Mouse (Mus musculus) natural killer cell, adult 2 months (primary cell): ENCODE measurements around the gene Akap6.

Experiments
- DNase-seq, 2 experiments: peaks; one replicate each; pipeline ENCODE4 v3.0.0; 2022; ENCODE audit warnings: low spot score in 2 of 2

Akap6 gene

GRCm38 (mm10) chr12:52847830-52848518 lies 148.8 kb downstream of the Akap6 start:
- DNase-seq = no peak

GRCm38 (mm10) chr12:52848519-52848855 lies 149.3 kb downstream of the Akap6 start:
- no peak for DNase-seq

- no peak for DNase-seq
Measured at GRCm38 (mm10) chr12:52849297-52849696, 150.1 kb downstream of the Akap6 start.

GRCm38 (mm10) chr12:52850332-52851036 lies 151.3 kb downstream of the Akap6 start:
- DNase-seq = peak in 1 of 2 experiments; percentile 9

- no peak for DNase-seq
Measured at GRCm38 (mm10) chr12:52851221-52851620, 152.0 kb downstream of the Akap6 start.

- DNase-seq = no peak
Measured at GRCm38 (mm10) chr12:52854236-52854679, 155.1 kb downstream of the Akap6 start.

- no peak for DNase-seq
Measured at GRCm38 (mm10) chr12:52856104-52856503, 156.9 kb downstream of the Akap6 start.

GRCm38 (mm10) chr12:52857306-52857705 lies 158.1 kb downstream of the Akap6 start:
- no peak for DNase-seq

- DNase-seq = no peak
Measured at GRCm38 (mm10) chr12:52861922-52862321, 162.7 kb downstream of the Akap6 start.

- no peak for DNase-seq
Measured at GRCm38 (mm10) chr12:52868000-52868624, 168.9 kb downstream of the Akap6 start.

- DNase-seq = no peak
Measured at GRCm38 (mm10) chr12:52871604-52872003, 172.4 kb downstream of the Akap6 start.

GRCm38 (mm10) chr12:52874332-52874923 lies 175.2 kb downstream of the Akap6 start:
- no peak for DNase-seq

GRCm38 (mm10) chr12:52876065-52876464 lies 176.9 kb downstream of the Akap6 start:
- no peak for DNase-seq

- no peak for DNase-seq
Measured at GRCm38 (mm10) chr12:52876978-52877769, 178.0 kb downstream of the Akap6 start.

GRCm38 (mm10) chr12:52879324-52879723 lies 180.1 kb downstream of the Akap6 start:
- DNase-seq = no peak

- no peak for DNase-seq
Measured at GRCm38 (mm10) chr12:52892519-52892918, 193.3 kb downstream of the Akap6 start.

GRCm38 (mm10) chr12:52893656-52894405 lies 194.6 kb downstream of the Akap6 start:
- DNase-seq = no peak

GRCm38 (mm10) chr12:52895672-52896460 lies 196.7 kb downstream of the Akap6 start:
- DNase-seq = no peak

GRCm38 (mm10) chr12:52896785-52897184 lies 197.6 kb downstream of the Akap6 start:
- DNase-seq = no peak

- no peak for DNase-seq
Measured at GRCm38 (mm10) chr12:52898130-52898529, 198.9 kb downstream of the Akap6 start.
